Mouse (Mus musculus): Measurements from ENCODE around the gene Ace.
"Not testable (repeated sequence)": the region's sequence is repeated elsewhere in the genome, so short reads cannot be mapped to it uniquely, and the experiment has no call there.

Ace gene

DNA sequence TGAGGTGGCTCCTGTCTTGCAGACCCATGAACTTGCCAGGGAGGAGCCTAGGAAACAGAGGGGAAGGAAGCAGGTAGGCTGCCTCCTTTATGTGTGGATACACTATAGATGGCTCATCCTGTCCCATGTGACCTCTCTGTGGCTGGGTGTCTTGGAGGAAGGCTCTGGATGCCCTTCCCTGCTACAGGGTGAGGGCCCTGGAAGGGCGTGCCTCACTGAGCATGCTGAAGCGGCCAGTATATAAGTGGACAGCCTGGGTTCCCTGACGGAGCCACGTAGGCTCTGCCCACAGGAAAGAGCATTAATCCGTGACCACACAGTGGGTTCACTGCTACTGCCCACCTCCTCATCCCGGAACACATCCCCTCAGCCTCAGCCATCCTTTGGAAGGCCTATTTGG, 21.7 kb downstream of the Ace start:
- in situ Hi-C loops (cut with MboI, MseI) = no loop called here

DNA sequence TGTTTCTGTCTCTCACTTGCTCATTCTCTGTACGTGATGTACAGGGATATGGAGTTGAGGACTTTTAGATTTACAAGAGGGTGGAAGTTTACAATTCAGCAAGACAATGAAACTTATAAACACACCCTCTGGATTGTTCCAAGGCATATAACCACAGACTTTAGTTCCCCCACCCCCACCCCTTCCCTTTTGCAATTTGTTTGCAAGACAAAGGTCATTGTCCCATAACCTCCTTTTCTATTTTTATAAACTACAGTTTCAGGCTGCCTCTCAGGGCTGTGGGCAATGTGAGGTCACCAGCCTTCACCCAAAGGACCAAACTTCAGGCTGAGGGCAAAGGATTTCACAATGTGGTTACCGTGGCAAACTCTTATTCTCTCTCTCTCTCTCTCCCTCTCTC, 22.5 kb downstream of the Ace start:
- in situ Hi-C loops (cut with MboI, MseI) = no loop called here

DNA sequence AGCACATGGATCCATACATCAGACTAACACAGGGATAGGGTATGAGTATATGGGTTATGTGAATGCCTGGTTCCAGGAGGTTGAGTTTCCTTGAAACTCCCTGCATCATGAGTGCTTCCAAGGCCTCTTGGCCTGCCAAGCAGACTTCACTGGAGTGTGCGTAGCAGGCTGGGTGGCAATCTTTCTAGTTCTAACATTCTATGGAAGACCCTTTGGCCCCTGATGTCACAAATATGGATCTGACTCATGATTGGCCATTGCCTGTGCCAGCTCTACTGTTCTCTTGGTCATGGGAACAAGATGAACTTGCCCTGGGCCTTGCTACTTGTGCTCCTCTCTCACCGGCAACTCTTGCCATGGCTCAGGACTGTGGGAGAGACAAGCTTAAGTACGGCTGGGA, 26.6 kb downstream of the Ace start, which contains the start of gene Ace3:
Gene Ace3, plus strand, starts transcription at position 301 of the 400 bp plus-strand sequence.
- in situ Hi-C loops (cut with MboI, MseI) = no loop called here

DNA sequence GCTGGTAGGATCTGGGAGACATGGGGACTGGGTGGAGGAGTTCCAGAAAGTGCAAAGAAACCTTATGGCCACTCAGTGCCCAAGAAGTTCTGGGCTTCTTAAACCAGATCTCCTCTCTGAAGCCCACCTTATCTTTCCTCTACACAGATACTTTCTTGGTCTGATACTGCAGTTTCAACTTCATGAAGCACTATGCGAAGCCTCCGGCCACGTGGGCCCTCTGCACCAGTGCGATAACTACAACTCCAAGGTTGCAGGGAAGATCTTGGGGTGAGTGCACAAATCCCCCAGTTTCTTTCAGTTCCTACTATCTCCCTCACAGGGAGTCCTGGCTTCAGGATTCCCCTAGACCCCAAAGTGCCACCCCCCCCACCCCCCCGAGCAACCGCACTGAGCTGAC, 32.3 kb downstream of the Ace start:
- in situ Hi-C loops (cut with MboI, MseI) = no loop called here

DNA sequence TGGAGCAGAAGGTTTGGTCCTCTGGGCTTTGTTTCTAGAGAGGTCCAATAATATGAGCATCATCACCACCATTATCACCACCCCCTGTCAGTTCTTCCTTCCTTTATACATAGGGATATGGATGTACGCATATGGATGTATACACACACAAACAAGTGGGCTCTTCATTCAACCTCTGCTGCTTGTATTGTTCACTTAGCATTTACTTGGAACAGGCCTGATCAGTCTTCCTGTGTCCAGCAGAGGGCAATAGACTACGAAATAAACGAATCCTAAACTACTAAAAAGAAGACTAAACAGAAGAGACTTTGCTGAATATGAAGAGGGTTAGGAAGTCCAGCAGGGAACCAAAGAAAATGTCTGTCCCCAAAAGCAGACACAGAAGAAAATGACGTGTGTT, 34.0 kb downstream of the Ace start:
- in situ Hi-C loops (cut with MboI, MseI) = no loop called here

DNA sequence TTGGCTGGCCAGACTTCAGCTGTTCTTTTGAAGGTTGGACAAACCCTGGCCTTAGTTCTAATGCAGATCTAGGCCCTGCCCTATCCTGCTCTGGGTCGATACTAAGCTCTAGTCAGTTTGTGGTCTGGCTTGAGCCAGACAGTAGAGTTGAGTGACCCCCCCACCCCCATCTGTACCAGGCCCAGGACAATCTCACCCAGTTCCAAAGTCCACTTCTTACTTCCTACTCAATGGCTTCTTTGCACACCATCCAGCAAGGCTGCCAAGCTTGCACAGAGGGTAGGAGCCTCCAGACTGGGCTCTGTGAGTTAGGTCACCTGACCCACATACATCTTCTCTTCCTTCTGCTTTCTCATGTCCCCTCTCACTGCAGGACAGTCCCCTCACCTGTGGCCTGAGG, 36.8 kb downstream of the Ace start:
- in situ Hi-C loops (cut with MboI, MseI) = no loop called here

DNA sequence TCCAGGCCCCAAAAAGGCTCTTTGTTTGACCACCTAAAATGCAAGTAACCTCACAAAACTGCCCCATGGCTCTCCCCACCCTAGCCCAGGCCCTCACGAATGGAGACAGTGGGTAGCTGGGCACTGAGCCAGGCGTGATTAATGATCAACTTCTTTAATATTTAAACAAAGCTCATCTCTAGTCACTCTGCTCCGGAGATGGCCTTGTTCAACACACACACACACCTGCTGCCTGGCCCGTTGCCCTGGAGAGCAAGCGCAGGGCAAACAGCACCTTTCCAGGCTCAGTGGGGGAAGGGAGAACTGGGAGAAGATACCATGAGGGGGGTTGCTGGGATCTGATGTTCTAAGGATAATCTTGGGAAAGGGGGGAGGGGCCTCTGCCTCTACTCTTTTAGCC, 38.2 kb downstream of the Ace start:
- in situ Hi-C loops (cut with MboI, MseI) = no loop called here

DNA sequence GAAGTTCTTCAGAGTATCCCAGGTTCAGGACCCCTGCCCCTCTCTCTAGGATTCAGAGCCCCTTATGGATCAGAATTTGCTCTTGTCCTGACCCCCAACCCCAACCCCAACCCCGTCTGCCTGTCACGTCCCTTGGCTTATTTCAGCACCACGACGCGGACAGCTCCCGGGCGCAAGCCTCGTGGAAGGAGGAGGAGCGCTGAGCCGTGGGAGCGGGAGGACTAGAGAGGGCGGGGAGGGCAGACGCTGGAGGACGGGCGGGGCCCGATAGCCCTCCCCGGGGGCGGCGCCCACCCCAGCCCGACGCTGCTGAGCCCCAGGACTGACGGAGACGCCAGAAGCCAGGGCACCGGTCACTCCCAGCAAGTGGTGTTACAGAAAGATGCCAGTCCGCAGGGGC, 40.1 kb downstream of the Ace start, which contains the start of gene Kcnh6:
Gene Kcnh6, plus strand, starts transcription at position 304 of the 400 bp plus-strand sequence.
- in situ Hi-C loops (cut with MboI, MseI) = no loop called here

DNA sequence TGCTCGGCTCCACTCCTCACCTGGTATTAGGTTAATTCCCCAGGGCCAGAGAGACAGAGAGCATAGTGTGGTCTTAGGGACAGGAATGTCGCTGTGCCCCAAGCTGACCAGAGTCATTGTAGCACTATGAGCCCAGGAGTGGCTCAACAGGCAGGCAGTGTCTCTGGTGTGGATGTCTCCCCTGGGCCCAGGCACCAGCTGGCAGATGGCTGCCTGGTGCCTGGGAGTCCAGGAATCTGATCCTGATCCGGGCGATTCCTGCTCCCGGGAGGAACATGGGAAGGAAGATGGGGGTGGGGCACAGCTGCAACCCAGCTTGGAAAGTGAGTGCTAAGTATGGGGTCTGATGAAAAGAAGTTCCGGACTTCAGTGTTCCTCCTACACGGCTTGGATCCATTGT, 45.0 kb downstream of the Ace start:
- in situ Hi-C loops (cut with MboI, MseI) = no loop called here

DNA sequence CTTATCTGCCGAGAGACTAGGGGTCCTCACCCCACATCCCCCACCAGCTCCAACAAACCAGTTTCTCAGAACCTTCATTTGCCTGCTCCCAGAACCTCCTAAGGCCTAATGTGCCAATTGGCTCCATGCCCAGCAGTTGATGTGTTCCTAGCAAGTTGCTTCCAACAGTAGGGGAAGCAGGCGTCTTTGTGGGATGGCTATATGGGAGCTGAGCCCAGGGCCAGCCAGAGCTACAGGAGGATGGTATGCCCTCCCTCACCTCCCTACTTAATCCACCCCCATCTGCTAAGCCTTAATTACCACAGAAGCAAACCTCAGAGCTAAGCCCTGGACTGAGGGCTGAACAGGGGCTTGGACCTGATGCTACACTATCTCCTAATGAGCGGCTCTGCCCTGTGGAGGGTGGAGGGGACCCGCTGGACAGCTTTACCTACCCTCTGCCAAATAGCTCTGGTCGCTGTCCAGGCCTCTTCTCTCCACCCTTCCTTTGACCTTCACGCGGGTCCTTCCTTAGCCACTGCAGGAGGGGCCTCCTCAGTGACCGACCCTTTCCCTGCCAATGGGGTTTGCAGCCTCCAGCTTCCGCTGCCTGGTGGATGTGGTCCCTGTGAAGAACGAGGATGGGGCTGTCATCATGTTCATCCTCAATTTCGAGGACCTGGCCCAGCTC, 45.9 kb downstream of the Ace start:
- in situ Hi-C loops (cut with MboI, MseI) = no loop called here

DNA sequence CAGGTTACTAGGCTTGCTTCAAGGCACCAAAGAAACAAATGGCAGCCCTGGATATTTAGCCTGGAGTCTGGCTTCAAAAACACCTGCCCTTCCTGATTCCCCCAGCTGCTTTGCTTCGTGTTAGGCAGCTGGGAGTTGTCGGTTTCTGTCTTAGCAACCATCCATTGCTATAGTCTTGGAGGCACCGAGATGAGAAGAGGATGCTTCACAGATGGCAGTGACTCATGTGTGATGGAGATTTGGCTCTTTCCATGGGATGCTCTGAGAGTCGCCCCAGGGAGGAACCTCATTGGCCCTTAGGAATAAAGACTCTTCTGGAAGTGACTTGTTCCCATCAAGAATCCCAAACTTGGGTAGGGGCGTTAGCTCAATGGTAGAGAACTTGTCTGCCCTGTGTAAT, 48.7 kb downstream of the Ace start:
- in situ Hi-C loops (cut with MboI, MseI) = no loop called here

DNA sequence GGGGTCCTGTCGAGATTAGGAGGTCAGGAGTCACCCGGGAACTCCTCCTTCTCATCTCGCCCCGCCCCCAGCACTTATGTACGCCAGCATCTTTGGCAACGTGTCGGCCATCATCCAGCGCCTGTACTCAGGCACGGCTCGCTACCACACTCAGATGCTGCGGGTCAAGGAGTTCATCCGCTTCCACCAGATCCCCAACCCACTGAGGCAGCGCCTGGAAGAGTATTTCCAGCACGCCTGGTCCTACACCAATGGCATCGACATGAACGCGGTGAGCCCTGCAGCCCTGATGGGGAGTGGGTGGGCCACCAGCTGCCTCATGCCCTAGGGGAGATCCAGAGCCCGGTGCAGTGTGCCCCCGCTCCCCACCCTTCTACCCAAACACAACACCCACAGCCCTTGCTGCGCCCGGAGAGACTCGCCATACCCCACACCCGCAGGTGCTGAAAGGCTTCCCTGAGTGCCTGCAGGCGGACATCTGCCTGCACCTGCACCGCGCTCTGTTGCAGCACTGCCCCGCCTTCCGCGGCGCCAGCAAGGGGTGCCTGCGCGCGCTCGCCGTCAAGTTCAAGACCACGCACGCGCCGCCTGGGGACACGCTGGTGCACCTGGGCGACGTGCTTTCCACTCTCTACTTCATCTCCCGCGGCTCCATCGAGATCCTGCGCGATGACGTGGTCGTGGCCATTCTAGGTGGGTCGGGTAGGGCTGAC, 52.5 kb downstream of the Ace start:
- in situ Hi-C loops (cut with MboI, MseI) = no loop called here

DNA sequence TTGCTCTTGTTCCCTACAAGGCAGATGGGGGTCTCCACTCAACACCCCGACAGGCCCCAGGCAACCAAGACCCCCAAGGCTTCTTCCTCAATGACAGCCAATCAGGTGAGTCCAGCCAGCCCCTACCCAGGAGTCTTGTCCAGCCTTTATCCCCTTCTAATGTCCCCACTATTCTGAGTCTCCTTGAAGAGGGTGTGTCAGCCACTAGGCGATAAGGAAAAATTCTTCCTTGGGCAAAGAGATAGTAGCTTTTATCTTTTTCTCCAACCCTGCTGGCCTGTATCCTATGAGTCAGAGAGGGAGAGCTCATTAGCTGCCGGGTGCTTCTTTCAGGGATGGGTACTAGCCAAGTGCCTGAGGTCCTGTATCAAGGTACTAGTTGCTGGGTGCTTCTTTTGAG, 58.0 kb downstream of the Ace start:
- in situ Hi-C loops (cut with MboI, MseI) = no loop called here

DNA sequence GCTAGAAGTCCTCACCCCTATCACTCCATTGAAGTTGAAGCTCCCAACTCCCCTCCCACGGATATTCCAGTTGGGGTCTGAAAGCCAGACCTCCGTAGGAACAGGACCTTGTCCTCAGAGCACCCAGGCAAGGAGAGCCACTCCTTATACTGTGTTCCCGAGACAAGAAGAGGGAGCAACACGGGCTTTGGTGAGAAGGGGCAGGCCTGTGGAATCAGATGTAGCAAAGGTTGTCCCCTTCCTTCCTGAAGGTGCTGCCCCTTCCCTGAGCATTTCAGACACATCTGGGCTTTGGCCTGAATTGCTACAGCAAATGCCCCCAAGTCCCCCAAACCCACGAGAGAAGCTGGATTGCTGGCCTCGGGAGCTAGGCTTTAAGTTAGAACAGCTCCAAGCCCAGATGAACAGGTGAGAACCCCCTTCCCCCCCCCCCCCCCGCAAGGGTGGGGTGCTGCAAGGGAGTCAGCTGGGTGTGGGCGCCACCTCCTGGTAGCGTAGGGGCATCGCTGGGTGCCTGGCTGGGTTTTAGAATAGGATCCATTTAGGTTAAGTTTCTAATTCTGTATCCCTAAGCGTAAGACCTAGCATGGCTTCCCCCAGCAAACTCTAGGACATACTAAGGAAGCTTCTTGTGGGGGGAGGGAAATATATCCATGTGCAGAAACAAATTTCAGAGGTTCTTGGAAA, 58.9 kb downstream of the Ace start:
- in situ Hi-C loops (cut with MboI, MseI) = no loop called here

DNA sequence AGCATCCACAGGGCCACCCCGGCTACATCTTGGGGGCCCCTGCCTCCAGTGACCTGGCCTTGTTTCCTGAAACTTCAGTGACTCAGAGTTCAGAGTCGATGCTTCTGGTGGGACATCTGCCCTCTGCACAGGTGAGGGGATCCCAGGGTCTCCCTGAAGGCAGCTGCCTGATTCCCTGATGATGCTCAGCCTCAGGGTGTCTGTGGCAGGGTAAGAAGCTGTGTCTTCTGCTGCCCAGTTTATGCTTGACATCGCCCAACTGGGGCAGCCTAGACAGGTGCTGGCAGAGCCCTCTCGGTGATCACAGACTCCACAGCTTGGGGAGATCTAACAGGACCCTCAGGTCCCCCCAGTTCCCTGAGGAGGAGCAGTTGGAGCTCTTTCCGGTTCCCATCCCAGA, 59.9 kb downstream of the Ace start:
- in situ Hi-C loops (cut with MboI, MseI) = no loop called here

DNA sequence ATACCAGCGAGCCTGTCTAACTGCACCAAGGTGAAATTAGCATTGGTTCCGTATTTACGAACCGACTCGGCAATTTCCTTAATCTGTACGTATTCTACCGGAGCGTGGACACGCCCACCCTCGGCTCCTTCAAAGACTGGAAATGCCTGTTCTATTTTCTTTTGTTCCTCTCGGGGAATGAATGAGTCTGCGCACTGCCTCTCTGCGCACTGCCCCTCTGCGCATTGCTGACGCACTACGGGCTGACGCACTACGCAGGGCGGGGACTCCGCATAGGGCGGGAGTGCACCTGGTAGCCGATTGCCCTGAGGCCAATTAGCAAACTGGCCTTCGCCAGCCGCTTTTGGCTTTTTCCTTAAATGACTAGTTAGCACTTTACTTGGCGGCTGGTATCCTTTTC, 64.3 kb downstream of the Ace start:
- in situ Hi-C loops (cut with MboI, MseI) = not testable (repeated sequence)

DNA sequence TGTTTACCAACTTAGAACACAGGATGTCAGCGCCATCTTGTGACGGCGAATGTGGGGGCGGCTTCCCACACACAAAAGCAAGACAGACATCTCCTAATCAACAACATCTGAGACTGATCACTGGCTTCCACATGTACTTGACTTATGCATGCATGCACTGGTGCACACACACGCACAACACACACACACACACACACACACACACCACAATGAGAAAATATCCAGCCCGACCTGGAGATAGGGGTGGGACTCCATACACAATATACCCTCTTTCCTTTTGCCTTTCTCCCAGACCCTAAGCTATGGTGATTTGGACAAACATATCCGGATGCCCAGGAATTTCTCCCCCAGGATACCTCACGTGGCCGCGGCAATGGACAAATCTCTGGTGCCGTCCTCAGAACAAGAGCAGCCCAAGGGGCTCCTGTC, 65.8 kb downstream of the Ace start:
- in situ Hi-C loops (cut with MboI, MseI) = no loop called here

DNA sequence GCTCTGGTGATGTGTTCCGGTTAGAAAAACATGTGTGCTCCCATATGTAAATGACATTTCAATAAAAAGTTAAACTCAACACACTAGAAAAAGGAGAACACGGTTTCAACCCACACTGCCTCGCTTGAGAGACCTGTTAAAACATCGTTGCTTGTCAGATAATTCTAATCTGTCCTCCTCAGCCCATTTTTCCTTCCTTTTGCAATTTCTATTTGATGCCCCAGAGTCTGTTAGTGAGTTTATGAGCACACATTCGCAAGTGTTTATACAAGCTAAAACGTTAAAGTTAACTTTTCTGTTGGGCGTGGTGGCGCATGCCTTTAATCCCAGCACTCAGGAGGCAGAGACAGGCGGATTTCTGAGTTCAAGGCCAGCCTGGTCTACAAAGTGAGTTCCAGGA, 67.2 kb downstream of the Ace start:
- in situ Hi-C loops (cut with MboI, MseI) = no loop called here

DNA sequence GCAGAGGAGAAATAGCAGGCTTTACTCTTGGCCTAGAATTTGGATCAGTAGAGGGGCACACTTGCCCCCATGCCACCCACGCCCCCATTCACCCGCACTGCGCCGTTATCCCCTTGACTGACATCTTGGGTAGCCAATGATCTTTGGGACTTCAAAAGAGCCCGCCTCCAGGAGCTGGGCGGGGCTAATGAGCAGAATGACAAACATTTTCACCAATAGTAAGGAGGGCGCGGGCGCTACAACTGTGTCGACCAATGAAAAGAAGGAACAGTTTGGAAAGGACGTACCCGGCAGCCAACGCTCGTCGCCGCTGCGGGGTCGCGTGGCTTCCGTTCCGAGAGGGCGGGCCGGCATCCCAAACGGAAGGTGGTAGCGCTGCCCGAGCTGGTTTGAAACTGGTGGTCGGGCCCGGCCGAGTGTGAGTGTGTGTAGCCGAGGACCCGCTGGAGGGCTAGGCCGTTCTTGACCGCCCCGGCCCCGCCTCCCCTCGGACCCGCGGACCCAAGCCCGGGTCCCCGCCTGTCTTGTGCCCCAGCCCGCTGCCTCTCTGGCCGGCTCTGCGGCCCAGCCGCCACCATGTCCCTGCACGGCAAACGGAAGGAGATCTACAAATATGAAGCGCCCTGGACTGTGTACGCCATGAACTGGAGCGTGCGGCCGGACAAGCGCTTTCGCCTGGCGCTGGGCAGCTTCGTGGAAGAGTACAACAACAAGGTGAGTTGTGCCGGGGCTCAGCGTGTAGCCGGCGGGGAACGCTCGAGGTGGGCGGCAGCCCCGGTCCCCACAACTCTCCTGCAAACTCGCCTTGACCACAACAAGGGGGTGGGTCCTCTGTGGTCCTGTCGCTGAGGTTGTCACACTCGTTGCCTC, 69.0 kb downstream of the Ace start, which contains the start of gene Dcaf7:
Gene Dcaf7, plus strand, starts transcription at position 325 of the 870 bp plus-strand sequence.
- in situ Hi-C loops (cut with MboI, MseI) = no loop called here

DNA sequence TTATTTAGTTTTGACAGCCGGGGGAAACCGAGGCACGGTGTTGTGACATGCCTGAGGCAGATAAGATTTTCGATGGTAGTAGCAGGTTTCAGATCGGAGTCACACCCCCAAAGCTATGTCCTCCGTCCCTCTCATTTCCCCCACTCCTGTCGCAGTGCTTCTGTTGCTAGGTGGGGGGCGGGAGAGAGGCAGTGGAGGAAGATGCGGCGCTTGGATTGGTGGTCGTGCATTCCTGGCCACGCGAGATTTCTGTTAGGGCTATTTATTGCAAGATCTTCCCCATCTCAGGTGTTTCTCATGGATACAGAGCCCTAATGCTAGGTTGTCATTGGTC, 69.6 kb downstream of the Ace start:
- in situ Hi-C loops (cut with MboI, MseI) = no loop called here

Data from T-helper 2 cell (primary cell).